Mouse (Mus musculus) frontal cortex, postnatal 10 days (tissue): ENCODE data around the gene Olfr1341.

Experiments
- DNase-seq, 2 experiments: peaks; one replicate each; pipeline ENCODE4 v3.0.0; 2022; ENCODE audit warnings: low spot score in 2 of 2, mixed read lengths in 1 of 2

The Olfr1341 gene

DNA sequence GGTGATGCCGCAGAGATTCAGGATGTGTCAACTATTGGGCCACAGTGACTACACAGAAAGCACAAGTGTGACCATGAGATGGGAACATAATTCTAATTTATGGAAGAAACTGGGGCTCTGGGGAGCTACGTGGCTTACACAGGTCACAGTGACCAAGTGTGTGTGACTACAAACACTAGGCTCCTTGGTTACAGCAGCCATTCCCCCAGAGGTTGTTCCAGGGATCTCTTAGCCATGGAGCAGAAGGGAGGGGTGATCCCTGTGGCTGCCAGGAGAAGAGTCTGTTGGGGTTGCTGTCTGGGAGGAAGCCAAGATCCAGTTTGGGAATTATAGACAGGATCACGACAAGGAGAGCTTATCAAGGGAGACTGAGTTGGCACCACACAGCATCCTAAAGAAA, at the start of gene Olfr1341:
TSS of gene Olfr1341 (plus strand) at position 301 of the 400 bp plus-strand sequence.
- no peak for DNase-seq

DNA sequence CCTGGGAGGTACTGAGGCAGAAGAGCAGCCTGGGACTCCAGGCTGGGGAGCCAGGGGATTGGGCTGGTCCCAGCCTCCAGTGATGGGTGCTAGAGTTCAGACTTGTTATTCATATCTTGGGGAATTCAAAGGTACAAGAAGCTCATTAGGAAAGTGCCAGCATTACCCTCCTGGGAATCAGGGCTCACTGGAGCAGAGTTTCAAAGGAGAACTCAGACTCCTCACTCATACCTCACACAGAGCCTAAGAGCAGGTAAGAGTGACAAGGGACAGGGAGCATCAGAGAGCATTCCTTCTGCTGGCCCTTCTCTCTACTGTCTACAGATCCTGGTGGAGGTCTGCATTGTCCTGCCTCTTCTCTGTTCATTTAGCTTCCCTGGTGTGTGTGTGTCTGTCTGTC, 44.7 kb upstream of the Olfr1341 start, which contains the start of gene Olfr62:
TSS of gene Olfr62 (plus strand) at position 301 of the 400 bp plus-strand sequence.
- no peak for DNase-seq

DNA sequence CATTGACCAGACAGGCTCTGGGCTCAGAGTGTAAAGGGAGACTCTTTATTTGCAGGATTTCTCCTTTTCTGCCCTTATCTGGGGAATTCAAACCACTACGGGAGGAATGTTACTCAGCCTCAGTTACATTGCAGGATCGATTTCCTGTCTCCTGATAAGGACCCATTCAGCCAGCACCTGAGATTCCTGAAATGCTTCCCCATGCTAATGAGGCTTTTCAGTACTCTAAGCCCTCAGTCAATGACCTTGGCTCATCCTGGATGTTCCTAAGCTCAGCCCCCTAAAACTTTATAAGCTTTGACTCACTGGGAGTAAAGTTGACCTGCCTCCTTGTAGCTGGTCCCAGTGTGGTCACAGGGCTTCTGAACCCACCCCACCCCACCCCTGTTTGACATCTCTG, 16.2 kb upstream of the Olfr1341 start:
- no peak for DNase-seq

- DNase-seq, result no peak
Observed at GRCm38 (mm10) chr4:118692412-118692973, 10.8 kb upstream of the Olfr1341 start, which contains the start of gene Olfr1342. Olfr1342 (minus strand) TSS chr4:118692756.

- DNase-seq, result no peak
Observed at GRCm38 (mm10) chr4:118693812-118694211, 9.5 kb upstream of the Olfr1341 start.

- no peak for DNase-seq
Observed at GRCm38 (mm10) chr4:118708086-118708485, 4.8 kb downstream of the Olfr1341 start.

DNA sequence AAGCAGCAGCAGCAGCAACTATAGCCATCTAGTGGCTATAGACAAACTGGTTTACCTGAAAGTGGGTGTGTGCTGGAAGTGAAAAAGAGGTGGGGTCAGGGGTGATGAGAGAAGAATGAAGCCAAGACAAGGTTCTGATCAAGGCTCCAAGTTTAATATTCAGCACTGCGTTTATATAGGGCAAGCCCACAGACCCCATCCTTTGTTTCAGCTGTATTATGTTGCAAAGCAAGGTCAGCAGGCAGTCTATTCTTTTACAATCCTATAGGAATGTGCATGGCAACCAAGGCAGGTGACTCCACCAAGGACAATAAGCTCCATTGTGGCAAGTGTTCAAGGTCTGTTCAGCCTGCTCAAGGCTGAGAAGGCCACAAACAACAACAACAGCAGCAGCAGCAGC, 8.3 kb downstream of the Olfr1341 start:
- DNase-seq, result no peak

DNA sequence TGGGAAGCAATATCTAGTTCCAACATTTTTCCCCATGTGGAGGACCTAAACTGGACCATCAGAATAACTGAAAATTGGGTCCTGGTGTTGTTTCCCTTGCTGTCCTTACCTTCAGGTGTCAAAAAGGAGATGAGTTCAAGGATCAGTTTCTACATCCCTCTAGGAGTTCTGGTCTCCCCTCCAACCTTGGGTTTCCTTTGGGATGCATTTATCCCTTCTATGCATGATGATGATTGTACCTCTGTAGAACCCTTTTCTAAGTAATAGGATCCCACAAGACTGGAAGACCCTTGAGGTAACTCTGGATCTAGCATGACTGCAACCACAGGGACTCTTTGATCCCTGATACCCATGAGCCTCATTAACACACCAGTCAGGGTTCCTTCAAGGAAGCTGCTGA, 16.5 kb downstream of the Olfr1341 start, which contains the start of gene Olfr1340:
TSS of gene Olfr1340 (plus strand) at position 301 of the 400 bp plus-strand sequence.
- DNase-seq, result no peak

DNA sequence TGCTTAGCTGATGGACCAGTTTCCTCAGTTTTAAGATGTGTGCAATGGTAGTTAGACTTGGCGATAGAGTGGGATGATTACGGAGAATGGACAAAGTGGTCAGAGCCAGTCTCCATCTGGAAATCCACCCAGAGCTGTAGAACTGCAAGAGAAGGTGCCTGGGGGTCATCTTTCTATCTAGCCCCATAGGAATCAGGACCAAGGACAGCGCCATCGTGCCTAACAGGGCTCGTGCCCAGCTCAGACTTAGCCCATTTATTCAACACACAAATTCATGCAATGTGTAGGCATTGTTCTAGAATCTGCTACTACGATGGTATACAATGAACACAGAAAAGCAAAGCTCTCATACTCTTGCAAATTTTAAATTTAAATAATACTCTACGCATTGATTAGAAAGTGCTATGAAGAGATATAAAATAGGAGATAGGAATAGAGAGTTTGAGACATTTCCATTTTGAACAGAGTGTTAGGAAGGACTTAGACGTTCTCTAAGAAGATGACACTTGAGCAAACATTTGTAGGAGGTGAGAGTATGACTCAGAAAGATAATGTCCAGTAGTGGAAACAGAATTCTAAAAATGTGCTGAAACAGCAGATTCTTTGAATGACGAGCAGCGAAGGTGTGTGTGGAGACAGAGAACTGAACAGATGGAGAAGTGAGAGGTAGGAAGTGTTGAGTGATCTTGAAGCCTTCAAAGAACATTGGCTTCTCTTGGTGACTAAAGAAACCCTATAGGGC, 18.6 kb downstream of the Olfr1341 start:
- DNase-seq, result no peak

DNA sequence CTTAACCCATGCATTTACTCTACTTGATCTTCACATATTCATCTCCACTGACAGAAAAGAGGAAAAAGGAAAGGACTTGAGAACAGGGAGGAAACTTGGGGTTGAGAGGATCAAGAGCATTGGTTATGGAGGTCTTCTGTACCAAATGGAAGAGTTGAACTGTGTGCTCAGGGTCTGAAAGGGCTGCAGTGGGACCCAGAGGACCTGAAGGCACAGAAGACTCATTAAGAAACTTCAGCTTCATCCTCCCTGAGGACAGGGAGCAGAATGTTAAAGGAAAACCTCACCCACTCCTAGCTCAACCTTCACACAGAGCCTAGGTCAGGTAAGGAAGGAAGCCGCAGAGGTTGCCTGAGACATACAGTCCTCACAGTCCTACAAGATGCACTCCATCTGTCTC, 28.6 kb downstream of the Olfr1341 start, which contains the start of gene Olfr1339:
TSS of gene Olfr1339 (plus strand) at position 301 of the 400 bp plus-strand sequence.
- DNase-seq, result no peak

DNA sequence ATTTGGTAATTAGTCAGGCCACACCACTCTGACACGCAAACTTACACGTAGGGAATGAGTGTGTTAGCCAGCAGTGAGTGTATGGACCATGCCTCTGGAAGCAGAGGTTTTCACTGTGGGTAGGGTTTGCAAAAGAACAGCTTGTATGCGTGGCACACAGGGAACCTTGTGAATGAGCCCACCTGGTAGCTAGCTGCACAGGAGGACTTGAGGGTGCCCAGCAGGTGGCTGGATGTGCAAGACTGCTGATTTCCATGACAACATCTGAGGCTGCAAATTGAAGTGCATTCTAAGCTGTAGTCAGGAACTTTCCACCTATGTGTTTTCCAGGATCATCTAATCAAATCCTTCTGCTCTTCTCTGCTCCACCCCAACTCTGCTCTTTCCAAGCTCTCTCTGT, 36.3 kb downstream of the Olfr1341 start:
- DNase-seq, result no peak

DNA sequence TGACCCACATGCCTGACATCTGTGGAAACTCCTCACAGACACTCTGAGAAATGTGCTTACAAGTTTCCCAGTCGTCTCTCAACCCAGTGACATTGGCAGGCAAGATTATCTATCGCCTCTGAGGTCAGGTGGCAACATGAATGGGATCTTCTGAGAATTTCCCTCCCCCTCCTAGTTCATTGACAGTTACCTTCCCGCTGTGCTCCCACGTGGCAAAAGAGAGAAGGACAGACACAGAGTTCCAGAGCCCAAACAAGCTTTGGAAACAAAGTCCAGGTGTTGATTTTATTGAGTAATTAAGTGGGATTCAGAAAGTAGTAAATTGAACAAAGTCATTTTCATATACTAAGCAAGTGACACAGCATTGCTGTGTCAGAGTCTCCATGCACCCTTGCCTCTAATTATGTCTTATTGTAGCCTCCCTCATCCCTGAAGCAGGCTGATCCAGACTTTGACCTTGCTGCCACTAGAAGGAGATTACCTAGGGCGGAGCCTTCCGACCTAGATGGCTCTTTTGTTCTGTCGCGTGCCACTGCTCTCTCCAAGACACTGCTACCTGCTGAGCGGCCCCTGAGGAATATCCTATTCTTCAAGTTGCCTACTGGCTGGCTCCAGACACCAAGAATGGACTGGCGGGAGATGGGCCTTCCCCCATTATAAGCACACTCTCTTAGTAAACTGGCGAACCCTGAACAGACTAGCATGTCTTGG, 37.8 kb downstream of the Olfr1341 start:
- DNase-seq, result no peak

- no peak for DNase-seq
Observed at GRCm38 (mm10) chr4:118741881-118742280, 38.6 kb downstream of the Olfr1341 start.

- DNase-seq, result no peak
Observed at GRCm38 (mm10) chr4:118758637-118759036, 55.3 kb downstream of the Olfr1341 start, which contains the start of gene Olfr1338. Olfr1338 (minus strand) TSS chr4:118758737.
